Mouse (Mus musculus) limb, embryonic 14.5 days (tissue): ENCODE measurements around the gene Suv39h2. TPM values are rescaled to one million over a fixed set of nuclear protein-coding genes. Genes with fewer than 3 reads are reported as not detected.

Experiments
- ATAC-seq: fragments of 200-750 bp; cut with Nextera tagmentation; 2 replicates; pipeline ENCODE4 v1.8.0; 2017; ENCODE audit warnings: low read depth, moderate number of reproducible peaks, moderate TSS enrichment; ENCODE audit not compliant: low FRiP score
- DNase-seq: peaks from one replicate; pipeline ENCODE4 v3.0.0-alpha.2; 2015; ENCODE audit warnings: low spot score
- H3K27ac ChIP-seq: fragments of 300-500 bp; sonication (generic); replicated peaks from 2 replicates; pipeline ENCODE4 v1.5.1; 2014; ENCODE audit warnings: low read depth, mild to moderate bottlenecking, low read length, moderate library complexity, mixed read lengths
- H3K27me3 ChIP-seq: fragments of 300-500 bp; sonication (generic); 2 replicates; pipeline ENCODE4 v1.6.1; 2014; ENCODE audit warnings: low read length, mixed read lengths; ENCODE audit not compliant: control insufficient read depth, insufficient read depth
- H3K36me3 ChIP-seq: fragments of 300-500 bp; sonication (generic); 2 replicates; pipeline ENCODE4 v1.6.1; 2014; ENCODE audit warnings: mild to moderate bottlenecking, low read length, moderate library complexity, mixed read lengths; ENCODE audit not compliant: control insufficient read depth, insufficient read depth
- H3K4me1 ChIP-seq: fragments of 300-500 bp; sonication (generic); 2 replicates; pipeline ENCODE4 v1.6.1; 2014; ENCODE audit warnings: antibody characterized with exemption, low read length, mixed read lengths; ENCODE audit not compliant: control insufficient read depth, insufficient read depth
- H3K4me2 ChIP-seq: fragments of 300-500 bp; sonication (generic); replicated peaks from 2 replicates; pipeline ENCODE4 v1.6.1; 2014; ENCODE audit warnings: low read depth, mild to moderate bottlenecking, low read length, moderate library complexity; ENCODE audit not compliant: severe bottlenecking
- H3K4me3 ChIP-seq: fragments of 300-500 bp; sonication (generic); replicated peaks from 2 replicates; pipeline ENCODE4 v1.5.1; 2014; ENCODE audit warnings: low read length
- H3K9ac ChIP-seq: fragments of 300-500 bp; sonication (generic); 2 replicates; pipeline ENCODE4 v1.6.1; 2014; ENCODE audit warnings: mild to moderate bottlenecking, low read depth, low read length, moderate library complexity; ENCODE audit not compliant: severe bottlenecking
- H3K9me3 ChIP-seq: fragments of 300-500 bp; sonication (generic); 2 replicates; pipeline ENCODE4 v1.6.1; 2016; ENCODE audit warnings: low read length; ENCODE audit not compliant: control insufficient read depth
- POLR2A ChIP-seq: fragments of 200-500 bp; IDR thresholded peaks from 2 replicates; pipeline ENCODE4 v1.8.0; 2012; ENCODE audit warnings: inconsistent platforms, mild to moderate bottlenecking, moderate library complexity, borderline replicate concordance; ENCODE audit not compliant: insufficient read depth, insufficient read length; ENCODE audit errors: extremely low read depth
- WGBS: fragments of 180-500 bp; shearing (Covaris S2); extraction: QIAGEN DNeasy Blood & Tissue Kit; methylation state at CpG from one replicate; pipeline ENCODE4 v1.1.7; 2014; 5-methylcytosine and 5-hydroxymethylcytosine counted together
- polyA plus RNA-seq, 2 experiments: library from polyadenylated mRNA; depleted of rRNA in 1 of 2; stranded (reverse) in 1 of 2; unstranded in 1 of 2; fragments of >200 nt; fragmentation: Nextera tagmentation in 1 of 2; extraction: Ambion mirVana in 1 of 2; gene quantifications; 2 replicates each; pipeline versions ENCODE4 v1.2.1 to v1.2.3; 2012 to 2014

Gene Suv39h2
- polyA plus RNA-seq, 2 experiments: 9.2 to 15.4 TPM

- Histone ChIP-seq H3K9ac (no peak overlapping the region), H3K4me2 (no peak overlapping the region), H3K27me3 (no peaks in the 10 kb centered on the region), H3K9me3 (no peaks in the 10 kb centered on the region), H3K4me3 (no peak overlapping the region), H3K4me1 (no peaks in the 10 kb centered on the region), H3K27ac (no peak overlapping the region), H3K36me3 (peaks cover 9% of the 10 kb centered on the region; the same call in 1 of the 2 replicates)
- no peak for TF ChIP-seq POLR2A
- DNase-seq (no peak), ATAC-seq (no peak)
- 66% methylated on average over 7 of the region's 7 CpGs for WGBS
Measured at GRCm38 (mm10) chr2:3444206-3444605, 30.6 kb downstream of the Suv39h2 start.

DNA sequence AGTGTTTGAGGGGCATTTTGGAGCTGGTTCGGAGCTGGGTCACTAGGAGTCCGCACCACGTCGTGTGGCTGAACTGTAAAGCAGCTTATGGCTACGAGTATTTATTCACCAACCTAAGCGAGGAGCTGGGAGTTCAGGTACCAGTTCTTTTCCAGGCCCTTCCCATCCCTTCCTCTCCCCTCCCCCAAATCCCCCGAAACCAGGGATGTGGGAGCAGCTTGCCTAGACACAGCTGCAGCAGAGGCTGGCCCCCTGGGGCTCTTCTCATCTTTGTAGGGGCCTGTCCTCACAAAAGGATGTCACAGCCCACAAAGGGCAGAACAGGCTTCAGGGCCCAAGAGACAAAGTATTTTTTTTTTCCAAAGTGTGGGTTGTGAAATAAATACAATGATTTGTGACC lies 36.9 kb downstream of the Suv39h2 start:
- 54% methylated on average over 7 of the region's 7 CpGs for WGBS
- no peaks in the 10 kb centered on the region for H3K27me3 ChIP-seq
- no peaks in the 10 kb centered on the region for H3K9me3 ChIP-seq
- TF ChIP-seq POLR2A: no peak
- DNase-seq: no peak
- H3K9ac ChIP-seq: no peak overlapping the region
- no peak overlapping the region for H3K4me3 ChIP-seq
- no peak for ATAC-seq
- no peak overlapping the region for H3K27ac ChIP-seq
- no peak overlapping the region for H3K4me2 ChIP-seq
- H3K36me3 ChIP-seq: 0 out of 2 replicates have a peak, but pooled peaks cover 2% of the 10 kb centered on the region
- H3K4me1 ChIP-seq: no peaks in the 10 kb centered on the region

- DNase-seq: no peak
- no peak overlapping the region for H3K9ac ChIP-seq
- 89% methylated on average over 6 of the region's 6 CpGs for WGBS
- H3K27ac ChIP-seq: no peak overlapping the region
- H3K9me3 ChIP-seq: no peaks in the 10 kb centered on the region
- H3K4me3 ChIP-seq: no peak overlapping the region
- no peaks in the 10 kb centered on the region for H3K36me3 ChIP-seq
- TF ChIP-seq POLR2A: no peak
- no peaks in the 10 kb centered on the region for H3K27me3 ChIP-seq
- ATAC-seq: no peak
- no peak overlapping the region for H3K4me2 ChIP-seq
- H3K4me1 ChIP-seq: no peaks in the 10 kb centered on the region
Measured at GRCm38 (mm10) chr2:3435369-3436061, 39.3 kb downstream of the Suv39h2 start.

DNA sequence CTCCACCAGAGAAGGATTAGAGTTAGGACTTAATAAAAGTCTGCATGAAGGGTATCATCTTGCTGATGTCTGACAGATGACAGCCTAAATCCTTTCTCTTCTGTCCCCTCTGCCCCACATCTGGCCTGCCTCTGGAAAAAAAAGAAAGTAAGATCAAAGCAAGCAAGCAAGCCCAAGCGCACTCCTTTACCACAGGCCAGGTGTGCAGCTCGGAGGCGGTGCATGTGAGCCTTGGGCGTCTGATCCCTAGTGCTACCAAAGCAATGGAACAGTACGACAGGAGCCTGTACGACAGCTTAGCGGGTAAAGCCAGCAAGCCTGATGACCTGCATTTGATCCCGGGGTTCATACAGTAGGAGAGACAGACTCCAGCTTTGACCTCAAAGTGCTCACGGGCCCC lies 43.9 kb downstream of the Suv39h2 start:
- no peaks in the 10 kb centered on the region for H3K27me3 ChIP-seq
- H3K4me2 ChIP-seq: no peak overlapping the region
- ATAC-seq (no peak), DNase-seq (no peak)
- H3K4me3 ChIP-seq: no peak overlapping the region
- no peaks in the 10 kb centered on the region for H3K9me3 ChIP-seq
- H3K36me3 ChIP-seq: no peaks in the 10 kb centered on the region
- no peak overlapping the region for H3K9ac ChIP-seq
- 49% methylated on average over 9 of the region's 9 CpGs for WGBS
- no peak for TF ChIP-seq POLR2A
- no peak overlapping the region for H3K27ac ChIP-seq
- H3K4me1 ChIP-seq: no peaks in the 10 kb centered on the region

DNA sequence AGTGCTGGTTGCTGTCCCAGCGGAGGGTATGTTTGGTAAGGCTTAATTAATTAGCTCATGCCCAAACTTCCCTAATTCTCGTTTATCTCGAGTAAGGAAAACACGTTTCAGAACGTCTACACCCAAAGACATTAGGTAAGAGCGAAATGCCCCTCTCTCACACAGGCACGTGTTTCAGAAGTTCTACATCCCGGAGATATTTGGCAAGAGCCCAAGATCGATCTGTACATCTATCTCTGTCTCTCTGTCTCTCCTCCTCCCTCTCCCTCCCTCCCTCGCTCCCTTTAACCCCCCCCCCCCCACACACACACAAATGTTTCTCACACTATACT lies 50.3 kb downstream of the Suv39h2 start:
- no peaks in the 10 kb centered on the region for H3K9me3 ChIP-seq
- peak overlapping the region; percentile 53 for H3K9ac ChIP-seq
- H3K27ac ChIP-seq: no peak overlapping the region
- no peak for ATAC-seq
- no peak for TF ChIP-seq POLR2A
- H3K4me2 ChIP-seq: peak overlapping the region; percentile 97
- no peak for DNase-seq
- 13% methylated on average over 10 of the region's 10 CpGs for WGBS
- H3K4me1 ChIP-seq: peaks cover 6% of the 10 kb centered on the region; the same call in 1 of the 2 replicates
- peak overlapping the region; percentile 63 for H3K4me3 ChIP-seq
- H3K36me3 ChIP-seq: no peaks in the 10 kb centered on the region
- no peaks in the 10 kb centered on the region for H3K27me3 ChIP-seq
